Mouse (Mus musculus) cortical plate, adult 2 months (tissue): ENCODE measurements around the gene Arl5c.

Experiments
- CTCF ChIP-seq: fragments of 200-500 bp; IDR thresholded peaks from 2 replicates; pipeline ENCODE4 v1.5.1; 2011; ENCODE audit warnings: mild to moderate bottlenecking, control low read depth, low read length; ENCODE audit not compliant: insufficient read depth; ENCODE audit errors: extremely low read depth
- POLR2A ChIP-seq: fragments of 200-500 bp; IDR thresholded peaks from 2 replicates; pipeline ENCODE4 v1.6.1; 2011; ENCODE audit warnings: mild to moderate bottlenecking, low read length, control low read depth; ENCODE audit not compliant: insufficient read depth; ENCODE audit errors: extremely low read depth

- TF ChIP-seq CTCF (no peak), POLR2A (no peak)
Measured at GRCm38 (mm10) chr11:98003171-98003671, 7.2 kb upstream of the Arl5c start.
